Mouse (Mus musculus) liver, adult 2 months (tissue): Measurements from ENCODE around the gene Sema6d.

Experiments
- CTCF ChIP-seq: fragments of 200-500 bp; IDR thresholded peaks from 2 replicates; pipeline ENCODE4 v1.5.1; 2011; ENCODE audit warnings: low read depth, low read length, control low read depth
- POLR2A ChIP-seq: fragments of 200-500 bp; IDR thresholded peaks from 2 replicates; pipeline ENCODE4 v1.6.1; 2011; ENCODE audit warnings: low read length, control low read depth; ENCODE audit not compliant: insufficient read depth; ENCODE audit errors: extremely low read depth

- TF ChIP-seq CTCF (no peak), POLR2A (no peak)
Measured at GRCm38 (mm10) chr2:124668431-124668830, 578.7 kb downstream of the Sema6d start.
